Mouse (Mus musculus) adrenal gland, adult (tissue): ENCODE results near the gene Mrpl14.

Experiments used
- DNase-seq, 2 experiments: peaks; one replicate each; pipeline ENCODE4 v3.0.0; 2022 to 2023; ENCODE audit warnings: low spot score in 1 of 2; ENCODE audit not compliant: inconsistent age in 2 of 2

The Mrpl14 gene

GRCm38 (mm10) chr17:45718323-45718722, 32.2 kb downstream of the Mrpl14 start:
- DNase-seq: peak; percentile 73 to 90

- peak; percentile 75 to 93 for DNase-seq
These were observed 37.8 kb downstream of the Mrpl14 start for GRCm38 (mm10) chr17:45723732-45724573.

GRCm38 (mm10) chr17:45724574-45724921, 38.4 kb downstream of the Mrpl14 start:
- DNase-seq: no peak

- DNase-seq: no peak
These were observed 40.1 kb downstream of the Mrpl14 start for GRCm38 (mm10) chr17:45726249-45726648.

GRCm38 (mm10) chr17:45727481-45727880, 41.4 kb downstream of the Mrpl14 start:
- DNase-seq: no peak

- peak in 1 of 2 experiments; percentile 52 for DNase-seq
These were observed 42.0 kb downstream of the Mrpl14 start for GRCm38 (mm10) chr17:45727983-45728723.

GRCm38 (mm10) chr17:45729387-45729786, 43.3 kb downstream of the Mrpl14 start:
- no peak for DNase-seq

GRCm38 (mm10) chr17:45730696-45731095, 44.6 kb downstream of the Mrpl14 start:
- no peak for DNase-seq

- peak; percentile 82 to 96 for DNase-seq
These were observed 45.2 kb downstream of the Mrpl14 start for GRCm38 (mm10) chr17:45731172-45731864.

- peak in 1 of 2 experiments; percentile 34 for DNase-seq
These were observed 47.1 kb downstream of the Mrpl14 start for GRCm38 (mm10) chr17:45733038-45733734.

- peak; percentile 78 to 86 for DNase-seq
These were observed 47.7 kb downstream of the Mrpl14 start, which contains the start of gene 1600014C23Rik for GRCm38 (mm10) chr17:45733735-45734301. TSS of gene 1600014C23Rik (minus strand) at chr17:45733844.

GRCm38 (mm10) chr17:45734333-45734732, 48.2 kb downstream of the Mrpl14 start:
- DNase-seq: no peak

- no peak for DNase-seq
These were observed 48.8 kb downstream of the Mrpl14 start for GRCm38 (mm10) chr17:45734881-45735280.

- peak; percentile 81 to 95 for DNase-seq
These were observed 49.5 kb downstream of the Mrpl14 start for GRCm38 (mm10) chr17:45735382-45736310.

GRCm38 (mm10) chr17:45736311-45737077, 50.4 kb downstream of the Mrpl14 start:
- DNase-seq: peak; percentile 88 to 92

GRCm38 (mm10) chr17:45737078-45737601, 51.0 kb downstream of the Mrpl14 start:
- DNase-seq: no peak

- DNase-seq: peak in 1 of 2 experiments; percentile 66
These were observed 56.4 kb downstream of the Mrpl14 start for GRCm38 (mm10) chr17:45742371-45743147.

GRCm38 (mm10) chr17:45745629-45746028, 59.5 kb downstream of the Mrpl14 start:
- DNase-seq: no peak
